Mouse (Mus musculus) CH12.LX (cell line): Measurements from ENCODE around the gene Scd2. TPM values are rescaled to one million over a fixed set of nuclear protein-coding genes. Genes with fewer than 3 reads are reported as not detected.

Experiments
- DNase-seq: peaks from one replicate; pipeline ENCODE4 v3.0.0-alpha.2; 2013; ENCODE audit errors: extremely low read depth
- H3K27ac ChIP-seq: 2 replicates; pipeline ENCODE4 v1.5.1; 2012; ENCODE audit warnings: low read depth, mild to moderate bottlenecking, control low read depth, moderate library complexity; ENCODE audit not compliant: insufficient read depth
- H3K27me3 ChIP-seq: replicated peaks from 2 replicates; pipeline ENCODE3; 2012; ENCODE audit warnings: inconsistent platforms
- H3K36me3 ChIP-seq, 2 experiments: replicated peaks in 1 of 2; 2 replicates each; pipeline versions ENCODE3 to v1.6.1; 2012; ENCODE audit warnings: inconsistent platforms in 1 of 2, low read length in 1 of 2, mild to moderate bottlenecking in 1 of 2, mixed read lengths in 1 of 2, moderate library complexity in 1 of 2; ENCODE audit not compliant: control insufficient read depth in 1 of 2, insufficient read depth in 1 of 2
- H3K4me1 ChIP-seq, 2 experiments: 2 replicates each; pipeline ENCODE4 v1.6.1; 2012; ENCODE audit warnings: inconsistent platforms in 1 of 2, moderate library complexity in 1 of 2; ENCODE audit not compliant: insufficient read depth in 2 of 2, control insufficient read depth in 1 of 2
- H3K4me2 ChIP-seq: 2 replicates; pipeline ENCODE4 v1.6.1; 2012; ENCODE audit warnings: low read depth, mild to moderate bottlenecking, control low read depth; ENCODE audit not compliant: poor library complexity, insufficient read depth, severe bottlenecking
- H3K4me3 ChIP-seq, 3 experiments: fragments of 150-350 bp in 1 of 3; sonication (generic) in 1 of 3; replicated peaks in 1 of 3; 2 replicates each; pipeline versions ENCODE3 to v1.5.1; 2011 to 2012; ENCODE audit warnings: low read depth in 2 of 3, low read length in 2 of 3, mild to moderate bottlenecking in 2 of 3, moderate library complexity in 2 of 3, control low read depth in 1 of 3, improper control_type of control experiment in 1 of 3, inconsistent platforms in 1 of 3, mixed read lengths in 1 of 3; ENCODE audit not compliant: poor library complexity in 1 of 3
- H3K79me2 ChIP-seq: replicated peaks from 2 replicates; pipeline ENCODE4 v1.6.1; 2012; ENCODE audit warnings: mild to moderate bottlenecking, moderate library complexity; ENCODE audit not compliant: control insufficient read depth, poor library complexity, insufficient read depth, severe bottlenecking; ENCODE audit errors: extremely low read depth
- H3K9ac ChIP-seq: 2 replicates; pipeline ENCODE4 v1.6.1; 2012; ENCODE audit warnings: low read depth, mild to moderate bottlenecking, control low read depth, moderate library complexity; ENCODE audit not compliant: insufficient read depth
- H3K9me3 ChIP-seq: replicated peaks from 2 replicates; pipeline ENCODE3; 2012; ENCODE audit warnings: low read length, inconsistent platforms, mixed read lengths
- BHLHE40 ChIP-seq: IDR thresholded peaks from 2 replicates; pipeline ENCODE4 v1.6.1; 2011; ENCODE audit warnings: mild to moderate bottlenecking, low read depth, low read length, improper control_type of control experiment
- CHD1 ChIP-seq: IDR thresholded peaks from 2 replicates; pipeline ENCODE4 v1.6.1; 2012; ENCODE audit warnings: low read depth, low read length, improper control_type of control experiment, inconsistent platforms
- CHD2 ChIP-seq: IDR thresholded peaks from 2 replicates; pipeline ENCODE4 v1.6.1; 2011; ENCODE audit warnings: low read length, improper control_type of control experiment
- CTCF ChIP-seq, 2 experiments: IDR thresholded peaks in 1 of 2; conservative IDR thresholded peaks in 1 of 2; 2 replicates each; pipeline ENCODE4 v1.5.1; 2011 to 2012; ENCODE audit warnings: low read depth in 2 of 2, low read length in 2 of 2, improper control_type of control experiment in 1 of 2, inconsistent platforms in 1 of 2, mild to moderate bottlenecking in 1 of 2, moderate library complexity in 1 of 2
- E2F4 ChIP-seq: IDR thresholded peaks from 2 replicates; pipeline ENCODE4 v1.6.1; 2011; ENCODE audit warnings: low read depth, low read length, improper control_type of control experiment; ENCODE audit not compliant: insufficient replicate concordance
- ELF1 ChIP-seq: IDR thresholded peaks from 2 replicates; pipeline ENCODE4 v1.6.1; 2014; ENCODE audit warnings: low read depth, mild to moderate bottlenecking, inconsistent platforms, low read length, improper control_type of control experiment
- EP300 ChIP-seq: IDR thresholded peaks from 2 replicates; pipeline ENCODE4 v1.6.1; 2011; ENCODE audit warnings: low read length, improper control_type of control experiment
- ETS1 ChIP-seq: conservative IDR thresholded peaks from 2 replicates; pipeline ENCODE4 v1.6.1; 2012; ENCODE audit warnings: low read depth, mild to moderate bottlenecking, inconsistent platforms, low read length, improper control_type of control experiment, moderate library complexity
- GABPA ChIP-seq: IDR thresholded peaks from 2 replicates; pipeline ENCODE4 v1.6.1; 2012; ENCODE audit warnings: low read depth, low read length, improper control_type of control experiment, inconsistent platforms; ENCODE audit not compliant: insufficient replicate concordance
- HCFC1 ChIP-seq: IDR thresholded peaks from 2 replicates; pipeline ENCODE4 v1.6.1; 2012; ENCODE audit warnings: low read depth, mild to moderate bottlenecking, inconsistent platforms, low read length, improper control_type of control experiment
- IRF4 ChIP-seq: IDR thresholded peaks from 2 replicates; pipeline ENCODE4 v1.6.1; 2014; ENCODE audit warnings: low read depth, mild to moderate bottlenecking, inconsistent platforms, low read length, improper control_type of control experiment
- JUN ChIP-seq: IDR thresholded peaks from 2 replicates; pipeline ENCODE4 v1.6.1; 2011; ENCODE audit warnings: low read depth, mild to moderate bottlenecking, low read length, improper control_type of control experiment, moderate library complexity; ENCODE audit not compliant: insufficient read depth
- JUND ChIP-seq: conservative IDR thresholded peaks from 2 replicates; pipeline ENCODE4 v1.6.1; 2011; ENCODE audit warnings: low read depth, low read length, improper control_type of control experiment
- KAT2A ChIP-seq: IDR thresholded peaks from 2 replicates; pipeline ENCODE4 v1.6.1; 2012; ENCODE audit warnings: low read length, improper control_type of control experiment, inconsistent platforms; ENCODE audit not compliant: insufficient replicate concordance
- MAFK ChIP-seq: IDR thresholded peaks from 2 replicates; pipeline ENCODE4 v1.6.1; 2011; ENCODE audit warnings: low read length, improper control_type of control experiment; ENCODE audit not compliant: insufficient replicate concordance
- MAX ChIP-seq: IDR thresholded peaks from 2 replicates; pipeline ENCODE4 v1.6.1; 2011; ENCODE audit warnings: low read length, improper control_type of control experiment
- MAZ ChIP-seq: IDR thresholded peaks from 2 replicates; pipeline ENCODE4 v1.6.1; 2012; ENCODE audit warnings: low read depth, mild to moderate bottlenecking, inconsistent platforms, low read length, improper control_type of control experiment, moderate library complexity
- MEF2A ChIP-seq: IDR thresholded peaks from 2 replicates; pipeline ENCODE4 v1.6.1; 2014; ENCODE audit warnings: low read depth, mild to moderate bottlenecking, inconsistent platforms, low read length, improper control_type of control experiment, borderline replicate concordance
- MXI1 ChIP-seq: IDR thresholded peaks from 2 replicates; pipeline ENCODE4 v1.6.1; 2011; ENCODE audit warnings: mild to moderate bottlenecking, low read depth, low read length, improper control_type of control experiment
- MYC ChIP-seq: IDR thresholded peaks from 2 replicates; pipeline ENCODE4 v1.6.1; 2011; ENCODE audit warnings: low read depth, mild to moderate bottlenecking, improper control_type of control experiment, low read length
- NELFE ChIP-seq: IDR thresholded peaks from 2 replicates; pipeline ENCODE4 v1.6.1; 2011; ENCODE audit warnings: low read depth, low read length, improper control_type of control experiment
- NRF1 ChIP-seq: IDR thresholded peaks from 2 replicates; pipeline ENCODE4 v1.6.1; 2014; ENCODE audit warnings: low read depth, mild to moderate bottlenecking, inconsistent platforms, low read length, improper control_type of control experiment, moderate library complexity
- PAX5 ChIP-seq: IDR thresholded peaks from 2 replicates; pipeline ENCODE4 v1.6.1; 2012; ENCODE audit warnings: low read length, inconsistent platforms, mixed read lengths
- POLR2A ChIP-seq: IDR thresholded peaks from 2 replicates; pipeline ENCODE4 v1.6.1; 2011; ENCODE audit warnings: low read depth, mild to moderate bottlenecking, improper control_type of control experiment, low read length
- POLR2AphosphoS2 ChIP-seq: IDR thresholded peaks from 2 replicates; pipeline ENCODE4 v1.6.1; 2011; ENCODE audit warnings: low read depth, low read length, improper control_type of control experiment
- RAD21 ChIP-seq: IDR thresholded peaks from 2 replicates; pipeline ENCODE4 v1.6.1; 2011; ENCODE audit warnings: low read depth, mild to moderate bottlenecking, low read length, improper control_type of control experiment, moderate library complexity
- RCOR1 ChIP-seq: conservative IDR thresholded peaks from 2 replicates; pipeline ENCODE4 v1.6.1; 2012; ENCODE audit warnings: low read depth, mild to moderate bottlenecking, inconsistent platforms, low read length, improper control_type of control experiment
- SIN3A ChIP-seq: IDR thresholded peaks from 2 replicates; pipeline ENCODE4 v1.6.1; 2012; ENCODE audit warnings: low read length, improper control_type of control experiment, inconsistent platforms
- SMC3 ChIP-seq: IDR thresholded peaks from 2 replicates; pipeline ENCODE4 v1.6.1; 2011; ENCODE audit warnings: low read depth, low read length, improper control_type of control experiment
- TBP ChIP-seq: conservative IDR thresholded peaks from 2 replicates; pipeline ENCODE4 v1.6.1; 2011; ENCODE audit warnings: low read depth, low read length, improper control_type of control experiment
- TCF12 ChIP-seq: IDR thresholded peaks from 2 replicates; pipeline ENCODE4 v1.6.1; 2014; ENCODE audit warnings: low read depth, mild to moderate bottlenecking, inconsistent platforms, low read length, improper control_type of control experiment
- UBTF ChIP-seq: IDR thresholded peaks from 2 replicates; pipeline ENCODE4 v1.6.1; 2012; ENCODE audit warnings: low read depth, mild to moderate bottlenecking, inconsistent platforms, low read length, improper control_type of control experiment, moderate library complexity
- USF1 ChIP-seq: IDR thresholded peaks from 2 replicates; pipeline ENCODE4 v1.6.1; 2014; ENCODE audit warnings: low read depth, mild to moderate bottlenecking, inconsistent platforms, low read length, improper control_type of control experiment
- USF2 ChIP-seq: conservative IDR thresholded peaks from 2 replicates; pipeline ENCODE4 v1.6.1; 2011; ENCODE audit warnings: low read depth, low read length, improper control_type of control experiment
- ZC3H11A ChIP-seq: IDR thresholded peaks from 2 replicates; pipeline ENCODE4 v1.6.1; 2012; ENCODE audit warnings: low read depth, mild to moderate bottlenecking, inconsistent platforms, low read length, improper control_type of control experiment
- ZKSCAN1 ChIP-seq: IDR thresholded peaks from 2 replicates; pipeline ENCODE4 v1.6.1; 2012; ENCODE audit warnings: low read depth, inconsistent platforms, low read length, improper control_type of control experiment, borderline replicate concordance
- ZMIZ1 ChIP-seq: IDR thresholded peaks from 2 replicates; pipeline ENCODE4 v1.6.1; 2012; ENCODE audit warnings: low read depth, mild to moderate bottlenecking, inconsistent platforms, low read length, improper control_type of control experiment
- ZNF384 ChIP-seq: IDR thresholded peaks from 2 replicates; pipeline ENCODE4 v1.6.1; 2012; ENCODE audit warnings: low read depth, low read length, improper control_type of control experiment, inconsistent platforms
- dilution Hi-C: fragments of 300-500 bp; cut with MboI; formaldehyde crosslinking; loops from 2 replicates; pipeline ENCODE4 v1.14.3; 2020; ENCODE audit warnings: low sequenced_read_pairs; ENCODE audit not compliant: extremely low pct_unique_long_range_greater_than_20kb, extremely low pct_ligation_motif_present
- in situ Hi-C: fragments of 300-500 bp; cut with MboI; formaldehyde crosslinking; loops from 3 replicates; pipeline ENCODE4 v1.14.3; 2019; ENCODE audit warnings: low sequenced_read_pairs, low pct_ligation_motif_present, low pct_unique_long_range_greater_than_20kb, mixed read lengths
- polyA plus RNA-seq: library from polyadenylated mRNA; unstranded; fragments of >175 nt; gene quantifications from 2 replicates; pipeline ENCODE4 v1.2.1, GENCODE M21; 2012; ENCODE audit warnings: low read depth; ENCODE audit not compliant: insufficient read length
- total RNA-seq, 2 experiments: library from RNA; depleted of rRNA; stranded (reverse); fragments of 300-350 nt in 1 of 2; fragments of >200 nt in 1 of 2; gene quantifications; 2 replicates each; pipeline ENCODE4 v1.2.3; 2012 to 2014

The Scd2 gene
- total and polyA plus RNA-seq, 3 experiments = 205 to 408 (median 212) TPM

GRCm38 (mm10) chr19:44293769-44294551 lies 486 bp downstream of the Scd2 start:
- TF ChIP-seq MAX (0 out of 2 replicates have a peak, but pooled peaks have one; percentile 6), MAFK (no peak), GABPA (no peak), ELF1 (no peak), CTCF (conservative IDR thresholded peaks at IDR 0.05 in 1 of 2, IDR thresholded peaks at IDR 0.05 in 1 of 2; ENCODE audit: low read depth in 2 of 2, low read length in 2 of 2) (no peak), MYC (peak; percentile 47; the same call in 1 of the 2 replicates), JUN (no peak), ZKSCAN1 (no peak), BHLHE40 (peak; percentile 74), SIN3A (peak; percentile 84; the same call in 1 of the 2 replicates), USF1 (no peak), RCOR1 (no peak; the same call in 1 of the 2 replicates), HCFC1 (no peak; the same call in 1 of the 2 replicates), USF2 (no peak), CHD1 (no peak), POLR2AphosphoS2 (peak; percentile 97), ZC3H11A (no peak), NELFE (peak; percentile 99), UBTF (no peak), SMC3 (no peak), TCF12 (peak; percentile 98), MAZ (peak; percentile 98), ETS1 (peak; percentile 22; the same call in 1 of the 2 replicates), TBP (peak; percentile 98), NRF1 (0 out of 2 replicates have a peak, but pooled peaks have one; percentile 5), IRF4 (no peak; the same call in 1 of the 2 replicates), MXI1 (peak; percentile 42; the same call in 1 of the 2 replicates), EP300 (no peak), ZMIZ1 (peak; percentile 96), POLR2A (peak; percentile 98), ZNF384 (no peak), RAD21 (no peak), JUND (no peak), E2F4 (no peak), MEF2A (peak; percentile 57; the same call in 1 of the 2 replicates), CHD2 (peak; percentile 99), PAX5 (no peak), KAT2A (no peak)
- dilution Hi-C loops (no loop called here), in situ Hi-C loops (no loop called here)
- DNase-seq = peak; percentile 98
- peaks cover 10 to 42% of the 10 kb centered on the region in 2 experiments for H3K4me1 ChIP-seq
- H3K27ac ChIP-seq = peak overlapping the region; percentile 74
- H3K9ac ChIP-seq = peak overlapping the region; percentile 88
- peak overlapping the region; percentile 80 to 94 (median 92) for H3K4me3 ChIP-seq
- no peaks in the 10 kb centered on the region for H3K9me3 ChIP-seq
- peaks cover 50% of the 10 kb centered on the region for H3K79me2 ChIP-seq
- H3K27me3 ChIP-seq = no peaks in the 10 kb centered on the region
- peak overlapping the region; percentile 84 for H3K4me2 ChIP-seq
- peaks cover 37 to 45% of the 10 kb centered on the region in 2 experiments for H3K36me3 ChIP-seq
